Mouse (Mus musculus) embryonic facial prominence, embryonic 11.5 days (tissue): ENCODE data around the gene Tmem179b. TPM values are rescaled to one million over a fixed set of nuclear protein-coding genes. Genes with fewer than 3 reads are reported as not detected.

Experiments used
- microRNA-seq: library from miRNA; unstranded; fragments of <30 nt; microRNA quantifications from one replicate; pipeline ENCODE4, GENCODE M21; 2016; ENCODE audit warnings: borderline number of aligned reads
- polyA plus RNA-seq: library from polyadenylated mRNA; unstranded; fragments of >200 nt; fragmentation: Nextera tagmentation; extraction: Ambion mirVana; gene quantifications from 2 replicates; pipeline ENCODE4 v1.2.1, GENCODE M21; 2014

Tmem179b gene
- polyA plus RNA-seq, 1 experiment from 2014 or later = 44.8 TPM

Small RNA genes within 50 kb of the gene (microRNA-seq; reads per million reads assigned to microRNA genes)
- gene Mir6992 = not detected

Other genes starting within 250 kb of the Tmem179b start
- 0.06 TPM in 1 of 2 replicates, not detected in the other for gene Slc22a8, start 183.2 kb downstream of the Tmem179b start, polyA plus RNA-seq
- gene Slc22a6, start 156.4 kb downstream of the Tmem179b start, polyA plus RNA-seq = 0.10 and 0.29 TPM in 2 replicates
- 0.06 and 0.08 TPM in 2 replicates for gene Chrm1, start 110.7 kb downstream of the Tmem179b start, polyA plus RNA-seq
- 120 and 125 TPM in 2 replicates for gene Slc3a2, start 51.1 kb downstream of the Tmem179b start, polyA plus RNA-seq
- gene Wdr74, start 38.6 kb downstream of the Tmem179b start, polyA plus RNA-seq = 91.0 and 92.3 TPM in 2 replicates
- gene 1700092M07Rik, start 33.7 kb downstream of the Tmem179b start, polyA plus RNA-seq = 1.1 and 1.8 TPM in 2 replicates
- gene Stx5a, start 33.1 kb downstream of the Tmem179b start, polyA plus RNA-seq = 107 and 110 TPM in 2 replicates
- gene Nxf1, start 17.4 kb downstream of the Tmem179b start, polyA plus RNA-seq = 230 and 238 TPM in 2 replicates
- 191 and 197 TPM in 2 replicates for gene Tmem223, start 3.5 kb downstream of the Tmem179b start, polyA plus RNA-seq
- 19.0 and 19.9 TPM in 2 replicates for gene Taf6l, start 11.9 kb upstream of the Tmem179b start, polyA plus RNA-seq
- 199 and 202 TPM in 2 replicates for gene Polr2g, start 24.1 kb upstream of the Tmem179b start, polyA plus RNA-seq
- gene Zbtb3, start 28.1 kb upstream of the Tmem179b start, polyA plus RNA-seq = 6.0 and 8.0 TPM in 2 replicates
- 63.0 and 68.7 TPM in 2 replicates for gene Ttc9c, start 44.9 kb upstream of the Tmem179b start, polyA plus RNA-seq
- 6.7 and 6.8 TPM in 2 replicates for gene Hnrnpul2, start 45.5 kb upstream of the Tmem179b start, polyA plus RNA-seq
- gene AC129217.1, start 55.3 kb upstream of the Tmem179b start, polyA plus RNA-seq = not detected in 2 replicates
- gene Bscl2, start 63.0 kb upstream of the Tmem179b start, polyA plus RNA-seq = 29.9 and 39.1 TPM in 2 replicates
- 39.8 and 44.8 TPM in 2 replicates for gene Gng3, start 64.7 kb upstream of the Tmem179b start, polyA plus RNA-seq
- gene Lrrn4cl, start 76.3 kb upstream of the Tmem179b start, polyA plus RNA-seq = 0.10 and 0.49 TPM in 2 replicates
- 184 and 189 TPM in 2 replicates for gene Ubxn1, start 97.0 kb upstream of the Tmem179b start, polyA plus RNA-seq
- gene Uqcc3, start 106.5 kb upstream of the Tmem179b start, polyA plus RNA-seq = 56.1 and 62.0 TPM in 2 replicates
- 116 and 122 TPM in 2 replicates for gene Lbhd1, start 109.3 kb upstream of the Tmem179b start, polyA plus RNA-seq
- not detected in 2 replicates for gene Gm49403, start 109.5 kb upstream of the Tmem179b start, polyA plus RNA-seq
- 111 and 126 TPM in 2 replicates for gene 1810009A15Rik, start 114.4 kb upstream of the Tmem179b start, polyA plus RNA-seq
- 0.34 TPM in 1 of 2 replicates, not detected in the other for gene Gm49416, start 114.5 kb upstream of the Tmem179b start, polyA plus RNA-seq
- 30.5 and 34.6 TPM in 2 replicates for gene Ints5, start 118.5 kb upstream of the Tmem179b start, polyA plus RNA-seq
- 97.4 and 114 TPM in 2 replicates for gene Ganab, start 123.6 kb upstream of the Tmem179b start, polyA plus RNA-seq
- gene B3gat3, start 145.9 kb upstream of the Tmem179b start, polyA plus RNA-seq = 32.0 and 32.8 TPM in 2 replicates
- 0.72 and 0.81 TPM in 2 replicates for gene Rom1, start 154.9 kb upstream of the Tmem179b start, polyA plus RNA-seq
- 8.4 and 9.0 TPM in 2 replicates for gene Eml3, start 155.1 kb upstream of the Tmem179b start, polyA plus RNA-seq
- 57.5 and 57.6 TPM in 2 replicates for gene Mta2, start 167.4 kb upstream of the Tmem179b start, polyA plus RNA-seq
- gene Tut1, start 179.4 kb upstream of the Tmem179b start, polyA plus RNA-seq = 25.5 and 28.0 TPM in 2 replicates
- 535 and 538 TPM in 2 replicates for gene Eef1g, start 192.6 kb upstream of the Tmem179b start, polyA plus RNA-seq
- 10.6 and 11.5 TPM in 2 replicates for gene Ahnak, start 214.8 kb upstream of the Tmem179b start, polyA plus RNA-seq